Mouse (Mus musculus) CH12.LX (cell line): ENCODE data around the gene Coq10a.

Source experiments
- CTCF ChIP-seq, 2 experiments: IDR thresholded peaks in 1 of 2; conservative IDR thresholded peaks in 1 of 2; 2 replicates each; pipeline ENCODE4 v1.5.1; 2011 to 2012; ENCODE audit warnings: low read depth in 2 of 2, low read length in 2 of 2, improper control_type of control experiment in 1 of 2, inconsistent platforms in 1 of 2, mild to moderate bottlenecking in 1 of 2, moderate library complexity in 1 of 2
- ELF1 ChIP-seq: IDR thresholded peaks from 2 replicates; pipeline ENCODE4 v1.6.1; 2014; ENCODE audit warnings: low read depth, mild to moderate bottlenecking, inconsistent platforms, low read length, improper control_type of control experiment
- EP300 ChIP-seq: IDR thresholded peaks from 2 replicates; pipeline ENCODE4 v1.6.1; 2011; ENCODE audit warnings: low read length, improper control_type of control experiment
- ETS1 ChIP-seq: conservative IDR thresholded peaks from 2 replicates; pipeline ENCODE4 v1.6.1; 2012; ENCODE audit warnings: low read depth, mild to moderate bottlenecking, inconsistent platforms, low read length, improper control_type of control experiment, moderate library complexity
- HCFC1 ChIP-seq: IDR thresholded peaks from 2 replicates; pipeline ENCODE4 v1.6.1; 2012; ENCODE audit warnings: low read depth, mild to moderate bottlenecking, inconsistent platforms, low read length, improper control_type of control experiment
- MAX ChIP-seq: IDR thresholded peaks from 2 replicates; pipeline ENCODE4 v1.6.1; 2011; ENCODE audit warnings: low read length, improper control_type of control experiment
- MXI1 ChIP-seq: IDR thresholded peaks from 2 replicates; pipeline ENCODE4 v1.6.1; 2011; ENCODE audit warnings: mild to moderate bottlenecking, low read depth, low read length, improper control_type of control experiment
- POLR2A ChIP-seq: IDR thresholded peaks from 2 replicates; pipeline ENCODE4 v1.6.1; 2011; ENCODE audit warnings: low read depth, mild to moderate bottlenecking, improper control_type of control experiment, low read length
- UBTF ChIP-seq: IDR thresholded peaks from 2 replicates; pipeline ENCODE4 v1.6.1; 2012; ENCODE audit warnings: low read depth, mild to moderate bottlenecking, inconsistent platforms, low read length, improper control_type of control experiment, moderate library complexity

GRCm38 (mm10) chr10:128403931-128404330, 35.1 kb upstream of the Coq10a start:
- no peak for TF ChIP-seq MXI1
- no peak for TF ChIP-seq HCFC1
- no peak for TF ChIP-seq CTCF (conservative IDR thresholded peaks at IDR 0.05 in 1 of 2, IDR thresholded peaks at IDR 0.05 in 1 of 2; ENCODE audit: low read depth in 2 of 2, low read length in 2 of 2)
- no peak for TF ChIP-seq ETS1
- no peak for TF ChIP-seq UBTF
- no peak for TF ChIP-seq POLR2A
- no peak for TF ChIP-seq MAX
- TF ChIP-seq ELF1 = no peak
- TF ChIP-seq EP300 = no peak
